Mouse (Mus musculus): ENCODE data around the gene Gramd4. TPM values are rescaled to one million over a fixed set of nuclear protein-coding genes. Genes with fewer than 3 reads are reported as not detected.
A peak's percentile ranks its signal among the peaks of the same experiment; 100 is the strongest.
"Not testable (repeated sequence)": the region's sequence is repeated elsewhere in the genome, so short reads cannot be mapped to it uniquely, and the experiment has no call there.

Gene Gramd4
- polyA plus RNA-seq, 1 experiment from 2014 or later, result 56.8 TPM

DNA sequence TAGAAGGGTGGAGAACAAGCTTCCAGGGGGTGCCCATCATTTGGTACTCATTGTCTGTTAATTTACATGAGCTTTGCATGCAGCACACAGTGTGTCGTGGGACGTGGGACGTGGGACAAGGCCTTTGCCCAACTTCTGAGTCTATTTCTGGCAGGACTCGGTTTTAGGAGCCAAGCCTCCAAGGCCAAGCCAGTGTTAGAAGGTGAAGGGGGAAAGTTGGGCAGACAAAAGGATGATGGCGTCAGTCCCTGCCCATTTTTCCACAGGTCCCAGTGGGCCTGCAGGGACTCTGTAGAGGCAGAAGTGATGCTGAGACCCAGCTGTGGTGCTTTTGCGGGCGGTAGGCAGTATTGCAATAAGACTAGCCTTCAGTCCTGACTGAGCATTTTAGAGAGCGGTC is 33.1 kb downstream of the Gramd4 start:
- Histone ChIP-seq H3K36me3 (ENCODE audit: control insufficient read depth, insufficient read depth) (peaks cover 5% of the 10 kb centered on the region; the same call in 1 of the 2 replicates), H3K4me1 (replicated peaks; ENCODE audit: control insufficient read depth, insufficient read depth, low read length) (peaks cover 39% of the 10 kb centered on the region), H3K27me3 (replicated peaks; ENCODE audit: control insufficient read depth, insufficient read depth, low read length) (no peaks in the 10 kb centered on the region), H3K9ac (replicated peaks; ENCODE audit: low read depth, low read length) (no peak overlapping the region), H3K27ac (ENCODE audit: low read length) (0 out of 2 replicates have a peak overlapping the region, but pooled peaks have one; percentile 14), H3K4me2 (ENCODE audit: low read length) (no peak overlapping the region), H3K4me3 (replicated peaks; ENCODE audit: low read length) (no peak overlapping the region), H3K9me3 (ENCODE audit: control insufficient read depth, low read length) (no peaks in the 10 kb centered on the region)
- ATAC-seq, result no peak
- WGBS, result 90% methylated on average over 8 of the region's 8 CpGs

DNA sequence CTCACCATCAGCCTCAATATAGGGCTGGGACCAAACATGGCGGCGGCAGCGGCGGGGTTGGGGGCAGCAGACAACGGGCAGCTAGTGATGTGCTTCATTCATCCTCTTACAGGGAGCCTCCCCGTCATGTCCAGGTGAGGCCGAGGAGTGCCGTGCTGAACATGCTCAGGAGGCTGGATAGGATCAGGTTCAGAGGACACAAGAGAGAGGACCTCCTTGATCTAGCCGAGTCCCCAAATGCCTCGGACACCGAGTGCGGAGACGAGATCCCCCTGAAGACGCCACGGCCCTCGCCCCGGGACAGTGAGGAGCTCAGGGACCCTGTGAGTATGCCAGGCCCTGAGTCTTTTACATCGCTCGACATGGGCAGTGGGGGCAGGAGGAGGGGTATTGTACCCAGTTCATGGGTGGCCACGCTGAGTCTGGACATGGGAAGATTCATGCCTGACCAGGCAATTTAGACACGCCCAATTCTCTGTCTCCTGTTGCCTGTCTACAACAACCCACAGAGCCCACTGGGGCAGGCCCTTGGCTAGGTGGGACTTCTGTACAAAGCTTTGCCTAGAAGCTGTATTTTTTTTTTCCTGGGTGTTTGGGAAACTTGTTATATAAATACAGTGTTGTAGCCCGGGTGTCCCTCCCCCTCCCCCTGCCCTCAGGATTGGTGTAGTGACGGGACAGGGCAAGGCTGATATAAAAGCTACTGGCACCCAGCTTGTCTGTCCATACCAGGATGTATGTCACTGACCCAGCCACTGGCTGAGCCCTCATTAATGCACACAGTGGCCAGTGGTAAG is 33.9 kb downstream of the Gramd4 start:
- Histone ChIP-seq H3K9me3 (ENCODE audit: control insufficient read depth, low read length) (no peaks in the 10 kb centered on the region), H3K36me3 (ENCODE audit: control insufficient read depth, insufficient read depth) (peaks cover 5% of the 10 kb centered on the region; the same call in 1 of the 2 replicates), H3K27ac (ENCODE audit: low read length) (no peak overlapping the region), H3K9ac (replicated peaks; ENCODE audit: low read depth, low read length) (no peak overlapping the region), H3K4me2 (ENCODE audit: low read length) (no peak overlapping the region), H3K4me1 (replicated peaks; ENCODE audit: control insufficient read depth, insufficient read depth, low read length) (peaks cover 31% of the 10 kb centered on the region), H3K27me3 (replicated peaks; ENCODE audit: control insufficient read depth, insufficient read depth, low read length) (no peaks in the 10 kb centered on the region), H3K4me3 (replicated peaks; ENCODE audit: low read length) (no peak overlapping the region)
- ATAC-seq, result no peak
- 89% methylated on average over 23 of the region's 23 CpGs for WGBS

DNA sequence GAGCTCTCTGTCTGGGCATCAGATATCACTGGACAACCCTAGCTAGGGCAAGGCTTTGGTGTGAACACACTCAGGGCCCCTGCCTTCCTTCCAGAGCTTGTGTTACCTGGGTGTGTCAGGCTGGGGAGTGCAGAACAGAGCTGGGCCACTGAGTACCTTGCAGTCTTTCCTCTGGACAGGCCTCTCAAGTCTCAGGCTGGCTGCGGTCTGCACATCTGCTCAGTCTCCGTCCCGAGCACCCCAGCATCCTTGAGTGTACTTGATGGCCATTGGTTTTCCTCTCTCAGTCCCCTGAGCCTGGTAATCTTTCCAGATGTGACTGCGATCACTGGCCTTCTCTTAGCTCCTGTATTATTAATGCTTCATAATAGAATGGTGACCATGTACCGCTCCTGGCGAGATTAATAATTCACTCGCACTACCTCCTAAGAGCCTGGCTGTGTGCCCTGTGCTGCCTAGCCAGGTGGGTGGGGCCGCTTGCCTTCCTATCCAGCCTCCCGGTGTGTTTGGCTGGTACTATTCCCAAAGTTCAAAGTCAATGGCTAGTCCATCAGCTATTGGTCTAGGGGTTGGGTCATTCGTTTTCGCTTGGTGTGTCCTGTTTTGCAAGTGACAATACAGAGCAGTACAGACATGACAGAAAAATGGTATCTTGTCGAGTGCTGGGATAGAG is 34.6 kb downstream of the Gramd4 start:
- no peaks in the 10 kb centered on the region for H3K27me3 ChIP-seq (replicated peaks; ENCODE audit: control insufficient read depth, insufficient read depth, low read length)
- H3K27ac ChIP-seq (ENCODE audit: low read length), result no peak overlapping the region
- peaks cover 5% of the 10 kb centered on the region; the same call in 1 of the 2 replicates for H3K36me3 ChIP-seq (ENCODE audit: control insufficient read depth, insufficient read depth)
- no peak overlapping the region for H3K4me2 ChIP-seq (ENCODE audit: low read length)
- H3K9ac ChIP-seq (replicated peaks; ENCODE audit: low read depth, low read length), result no peak overlapping the region
- 86% methylated on average over 12 of the region's 12 CpGs for WGBS
- peaks cover 23% of the 10 kb centered on the region for H3K4me1 ChIP-seq (replicated peaks; ENCODE audit: control insufficient read depth, insufficient read depth, low read length)
- ATAC-seq, result no peak
- no peaks in the 10 kb centered on the region for H3K9me3 ChIP-seq (ENCODE audit: control insufficient read depth, low read length)
- H3K4me3 ChIP-seq (replicated peaks; ENCODE audit: low read length), result no peak overlapping the region

DNA sequence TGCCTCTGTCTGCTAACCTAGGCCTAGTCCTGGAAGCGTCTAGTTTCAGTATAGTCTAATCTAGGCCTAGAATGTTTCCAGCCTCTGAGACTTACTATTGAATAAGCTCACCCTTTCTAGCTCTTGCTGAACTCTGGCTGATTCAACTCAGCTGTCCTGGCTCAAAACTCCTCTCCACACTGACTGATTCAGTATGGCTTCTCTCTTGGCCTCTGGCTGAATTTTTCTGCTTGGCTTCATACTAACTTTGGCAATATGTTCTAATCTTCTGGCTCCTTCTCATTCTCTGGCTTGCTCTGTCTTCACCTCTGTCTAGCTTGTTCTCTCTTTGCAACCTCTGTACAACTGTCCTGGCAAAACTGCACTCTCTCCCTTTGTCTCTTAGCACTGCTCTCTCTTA is 35.7 kb downstream of the Gramd4 start:
- ATAC-seq, result no peak
- H3K9ac ChIP-seq (replicated peaks; ENCODE audit: low read depth, low read length), result no peak overlapping the region
- H3K4me2 ChIP-seq (ENCODE audit: low read length), result no peak overlapping the region

DNA sequence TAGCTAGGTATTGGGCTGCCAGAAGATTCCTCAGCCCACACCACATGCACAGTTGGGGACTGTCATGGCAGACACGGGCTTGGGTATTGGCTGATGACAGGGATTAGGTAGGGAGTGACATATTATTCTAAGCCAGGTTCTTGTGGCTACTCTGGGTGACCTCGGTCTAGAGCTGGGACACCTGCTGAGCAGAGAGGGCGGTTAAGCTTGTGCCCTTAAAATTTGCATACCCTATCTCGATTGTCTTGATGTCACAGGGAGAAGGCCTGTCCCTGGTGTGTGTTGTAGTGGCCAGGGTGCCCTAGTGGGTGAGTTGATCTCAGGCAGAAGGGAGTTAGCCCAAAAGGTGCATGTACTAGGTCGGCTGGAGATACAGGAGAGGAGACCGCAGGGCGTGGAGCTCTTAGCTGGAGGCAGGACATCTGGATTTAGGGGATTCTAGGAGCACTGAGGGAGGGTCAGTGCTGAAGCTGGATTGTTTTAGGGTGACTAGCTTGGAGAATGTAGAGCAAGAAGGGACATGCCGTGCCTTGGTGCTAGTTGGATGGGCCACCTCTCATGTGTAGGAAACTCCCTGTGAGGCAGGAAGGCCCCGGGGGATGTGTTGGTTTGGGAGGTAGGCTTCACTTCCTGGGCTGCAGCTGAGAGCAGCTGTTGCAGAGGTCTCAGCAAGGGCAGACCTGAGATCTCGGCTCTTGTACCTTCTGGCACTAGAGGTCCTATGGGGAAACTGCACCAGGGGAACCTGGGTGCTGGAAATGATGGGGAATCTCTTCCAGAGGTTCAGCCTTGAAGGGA is 37.0 kb downstream of the Gramd4 start:
- H3K4me1 ChIP-seq (replicated peaks; ENCODE audit: control insufficient read depth, insufficient read depth, low read length), result peaks cover 5% of the 10 kb centered on the region; the same call in 1 of the 2 replicates
- H3K27ac ChIP-seq (ENCODE audit: low read length), result no peak overlapping the region
- H3K4me2 ChIP-seq (ENCODE audit: low read length), result no peak overlapping the region
- 78% methylated on average over 10 of the region's 10 CpGs for WGBS
- no peaks in the 10 kb centered on the region for H3K9me3 ChIP-seq (ENCODE audit: control insufficient read depth, low read length)
- no peak overlapping the region for H3K9ac ChIP-seq (replicated peaks; ENCODE audit: low read depth, low read length)
- peaks cover 8% of the 10 kb centered on the region; the same call in 1 of the 2 replicates for H3K36me3 ChIP-seq (ENCODE audit: control insufficient read depth, insufficient read depth)
- H3K27me3 ChIP-seq (replicated peaks; ENCODE audit: control insufficient read depth, insufficient read depth, low read length), result no peaks in the 10 kb centered on the region
- no peak overlapping the region for H3K4me3 ChIP-seq (replicated peaks; ENCODE audit: low read length)
- no peak for ATAC-seq

More for the DNA sequence above, 35.7 kb downstream of the Gramd4 start:
- no peak overlapping the region for H3K27ac ChIP-seq (ENCODE audit: low read length)
- peaks cover 6% of the 10 kb centered on the region; the same call in 1 of the 2 replicates for H3K36me3 ChIP-seq (ENCODE audit: control insufficient read depth, insufficient read depth)
- H3K27me3 ChIP-seq (replicated peaks; ENCODE audit: control insufficient read depth, insufficient read depth, low read length), result no peaks in the 10 kb centered on the region
- no peaks in the 10 kb centered on the region for H3K9me3 ChIP-seq (ENCODE audit: control insufficient read depth, low read length)
- WGBS, result 92% methylated on average over 1 of the region's 1 CpGs
- no peak overlapping the region for H3K4me3 ChIP-seq (replicated peaks; ENCODE audit: low read length)
- peaks cover 15% of the 10 kb centered on the region for H3K4me1 ChIP-seq (replicated peaks; ENCODE audit: control insufficient read depth, insufficient read depth, low read length)

DNA sequence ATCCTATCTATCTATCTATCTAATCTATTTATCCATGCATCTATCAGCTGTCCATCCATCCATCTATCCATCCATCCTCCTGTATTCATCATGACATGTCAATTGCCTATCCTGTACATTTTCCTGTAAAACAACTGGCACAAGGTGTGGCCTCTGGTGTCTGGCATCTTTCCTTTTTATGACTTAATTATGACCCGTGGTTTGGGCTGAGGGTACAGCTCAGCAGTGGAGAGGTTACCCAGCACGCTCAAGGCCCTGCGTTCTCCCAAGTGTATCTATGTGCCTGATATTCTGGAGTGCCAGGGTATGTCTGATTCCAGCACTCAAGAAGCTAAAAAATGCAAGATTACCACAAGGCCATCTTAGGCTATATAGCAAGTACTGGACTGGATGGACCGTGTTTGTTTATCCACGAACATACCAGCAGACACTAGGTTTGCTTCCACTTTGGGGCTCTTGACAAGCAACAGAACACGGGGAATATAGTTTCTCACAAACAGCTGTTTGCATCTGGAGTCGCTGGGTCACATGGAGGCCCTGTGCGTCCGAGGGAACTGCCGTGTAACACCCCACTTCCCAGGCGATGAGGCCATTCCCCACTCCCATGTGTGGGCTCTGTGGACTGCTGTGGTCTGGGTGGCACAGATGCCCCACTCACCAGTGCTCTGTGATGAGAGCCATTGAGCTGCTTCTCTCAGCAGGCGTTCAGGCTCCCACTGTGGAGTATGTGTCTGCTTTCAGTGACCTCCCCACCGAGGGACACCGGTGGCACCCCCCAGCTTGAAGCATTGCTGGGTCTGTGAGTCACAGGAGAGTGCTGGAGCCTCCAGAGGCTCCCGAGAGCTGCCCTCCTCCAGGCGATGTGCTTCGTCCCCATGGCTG is 38.5 kb downstream of the Gramd4 start:
- H3K4me2 ChIP-seq (ENCODE audit: low read length), result no peak overlapping the region
- H3K4me1 ChIP-seq (replicated peaks; ENCODE audit: control insufficient read depth, insufficient read depth, low read length), result peaks cover 3% of the 10 kb centered on the region; the same call in 1 of the 2 replicates
- no peaks in the 10 kb centered on the region for H3K27me3 ChIP-seq (replicated peaks; ENCODE audit: control insufficient read depth, insufficient read depth, low read length)
- no peak overlapping the region for H3K27ac ChIP-seq (ENCODE audit: low read length)
- no peak for ATAC-seq
- H3K9me3 ChIP-seq (ENCODE audit: control insufficient read depth, low read length), result no peaks in the 10 kb centered on the region
- H3K36me3 ChIP-seq (ENCODE audit: control insufficient read depth, insufficient read depth), result peaks cover 12% of the 10 kb centered on the region; the same call in 1 of the 2 replicates
- no peak overlapping the region for H3K9ac ChIP-seq (replicated peaks; ENCODE audit: low read depth, low read length)
- no peak overlapping the region for H3K4me3 ChIP-seq (replicated peaks; ENCODE audit: low read length)
- WGBS, result 94% methylated on average over 17 of the region's 17 CpGs

DNA sequence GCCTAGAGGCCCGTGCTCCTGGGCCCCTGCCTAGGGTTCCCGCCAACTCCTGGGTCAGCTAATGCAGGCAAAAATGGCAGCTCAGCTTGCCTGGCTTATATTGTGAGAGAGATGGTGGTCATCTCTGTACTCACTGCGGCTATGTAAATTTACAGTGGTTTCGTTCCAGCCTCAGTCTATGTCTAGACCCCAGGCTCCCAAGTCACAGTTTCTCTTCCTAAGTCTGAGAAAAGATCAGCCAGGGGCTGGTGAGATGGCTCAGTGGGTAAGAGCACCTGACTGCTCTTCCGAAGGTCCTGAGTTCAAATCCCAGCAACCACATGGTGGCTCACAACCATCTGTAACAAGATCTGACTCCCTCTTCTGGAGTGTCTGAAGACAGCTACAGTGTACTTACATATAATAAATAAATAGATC is 39.1 kb downstream of the Gramd4 start:
- not testable (repeated sequence) for H3K4me2 ChIP-seq (ENCODE audit: low read length); H3K9me3 ChIP-seq (ENCODE audit: control insufficient read depth, low read length); H3K4me3 ChIP-seq (replicated peaks; ENCODE audit: low read length); H3K27ac ChIP-seq (ENCODE audit: low read length); H3K27me3 ChIP-seq (replicated peaks; ENCODE audit: control insufficient read depth, insufficient read depth, low read length); ATAC-seq; H3K9ac ChIP-seq (replicated peaks; ENCODE audit: low read depth, low read length); H3K4me1 ChIP-seq (replicated peaks; ENCODE audit: control insufficient read depth, insufficient read depth, low read length)
- peaks cover 13% of the 10 kb centered on the region; the same call in 1 of the 2 replicates for H3K36me3 ChIP-seq (ENCODE audit: control insufficient read depth, insufficient read depth)
- 96% methylated on average over 5 of the region's 5 CpGs for WGBS

DNA sequence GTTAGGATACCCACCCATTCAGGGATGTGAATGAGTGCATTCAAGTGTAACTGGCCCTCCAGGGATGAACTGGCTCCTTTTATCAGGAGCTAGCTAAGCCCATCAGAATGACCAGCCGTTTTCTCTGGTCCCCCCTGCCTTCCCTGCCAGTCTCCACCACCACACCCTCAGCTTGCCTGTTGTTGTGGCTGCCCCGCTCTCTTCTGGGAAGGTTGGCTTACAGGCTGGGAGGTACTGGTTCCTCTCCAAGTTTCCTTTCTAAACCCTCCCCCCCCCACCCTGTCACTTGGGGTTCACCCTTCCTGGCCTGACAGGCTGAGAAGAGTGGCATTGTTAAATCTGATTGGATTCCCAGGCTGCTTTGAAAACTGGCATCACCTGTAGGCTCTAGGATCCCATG is 40.4 kb downstream of the Gramd4 start:
- WGBS, result 26% methylated on average over 2 of the region's 2 CpGs
- Histone ChIP-seq H3K9ac (replicated peaks; ENCODE audit: low read depth, low read length) (no peak overlapping the region), H3K4me3 (replicated peaks; ENCODE audit: low read length) (no peak overlapping the region), H3K4me2 (ENCODE audit: low read length) (no peak overlapping the region), H3K27me3 (replicated peaks; ENCODE audit: control insufficient read depth, insufficient read depth, low read length) (no peaks in the 10 kb centered on the region), H3K36me3 (ENCODE audit: control insufficient read depth, insufficient read depth) (peaks cover 9% of the 10 kb centered on the region; the same call in 1 of the 2 replicates), H3K9me3 (ENCODE audit: control insufficient read depth, low read length) (no peaks in the 10 kb centered on the region), H3K27ac (ENCODE audit: low read length) (no peak overlapping the region), H3K4me1 (replicated peaks; ENCODE audit: control insufficient read depth, insufficient read depth, low read length) (0 out of 2 replicates have a peak, but pooled peaks cover 3% of the 10 kb centered on the region)
- ATAC-seq, result no peak
